Mouse (Mus musculus) limb, embryonic 12.5 days (tissue): Measurements from ENCODE around the gene Shisal2a. TPM values are rescaled to one million over a fixed set of nuclear protein-coding genes. Genes with fewer than 3 reads are reported as not detected.

Source experiments
- ATAC-seq: fragments of 200-750 bp; cut with Nextera tagmentation; 2 replicates; pipeline ENCODE4 v1.8.0; 2017; ENCODE audit warnings: low read depth, moderate TSS enrichment; ENCODE audit not compliant: insufficient number of reproducible peaks, insufficient read depth, low FRiP score, low TSS enrichment
- H3K27ac ChIP-seq: fragments of 300-500 bp; sonication (generic); 2 replicates; pipeline ENCODE4 v1.5.1; 2016; ENCODE audit warnings: mild to moderate bottlenecking, moderate library complexity
- H3K27me3 ChIP-seq: fragments of 300-500 bp; sonication (generic); 2 replicates; pipeline ENCODE4 v1.6.1; 2016; ENCODE audit warnings: mild to moderate bottlenecking, moderate library complexity
- H3K36me3 ChIP-seq: fragments of 300-500 bp; sonication (generic); 2 replicates; pipeline ENCODE4 v1.6.1; 2016; ENCODE audit warnings: mild to moderate bottlenecking, moderate library complexity
- H3K4me1 ChIP-seq: fragments of 300-500 bp; sonication (generic); replicated peaks from 2 replicates; pipeline ENCODE4 v1.6.1; 2016
- H3K4me2 ChIP-seq: fragments of 300-500 bp; sonication (generic); 2 replicates; pipeline ENCODE4 v1.6.1; 2016; ENCODE audit warnings: mild to moderate bottlenecking, moderate library complexity
- H3K4me3 ChIP-seq: fragments of 300-500 bp; sonication (generic); replicated peaks from 2 replicates; pipeline ENCODE4 v1.5.1; 2016; ENCODE audit warnings: mild to moderate bottlenecking
- H3K9ac ChIP-seq: fragments of 300-500 bp; sonication (generic); replicated peaks from 2 replicates; pipeline ENCODE4 v1.6.1; 2016; ENCODE audit warnings: mild to moderate bottlenecking, moderate library complexity
- H3K9me3 ChIP-seq: fragments of 300-500 bp; sonication (generic); 2 replicates; pipeline ENCODE4 v1.6.1; 2016; ENCODE audit warnings: mild to moderate bottlenecking, moderate library complexity
- WGBS: fragments of 180-500 bp; shearing (Covaris S2); methylation state at CpG from one replicate; pipeline ENCODE4 v1.1.7; 2016; 5-methylcytosine and 5-hydroxymethylcytosine counted together
- polyA plus RNA-seq: library from polyadenylated mRNA; unstranded; fragments of >200 nt; fragmentation: Nextera tagmentation; extraction: Ambion mirVana; gene quantifications from 2 replicates; pipeline ENCODE4 v1.2.1, GENCODE M21; 2016

The Shisal2a gene
- polyA plus RNA-seq, 1 experiment from 2014 or later = 8.1 TPM

DNA sequence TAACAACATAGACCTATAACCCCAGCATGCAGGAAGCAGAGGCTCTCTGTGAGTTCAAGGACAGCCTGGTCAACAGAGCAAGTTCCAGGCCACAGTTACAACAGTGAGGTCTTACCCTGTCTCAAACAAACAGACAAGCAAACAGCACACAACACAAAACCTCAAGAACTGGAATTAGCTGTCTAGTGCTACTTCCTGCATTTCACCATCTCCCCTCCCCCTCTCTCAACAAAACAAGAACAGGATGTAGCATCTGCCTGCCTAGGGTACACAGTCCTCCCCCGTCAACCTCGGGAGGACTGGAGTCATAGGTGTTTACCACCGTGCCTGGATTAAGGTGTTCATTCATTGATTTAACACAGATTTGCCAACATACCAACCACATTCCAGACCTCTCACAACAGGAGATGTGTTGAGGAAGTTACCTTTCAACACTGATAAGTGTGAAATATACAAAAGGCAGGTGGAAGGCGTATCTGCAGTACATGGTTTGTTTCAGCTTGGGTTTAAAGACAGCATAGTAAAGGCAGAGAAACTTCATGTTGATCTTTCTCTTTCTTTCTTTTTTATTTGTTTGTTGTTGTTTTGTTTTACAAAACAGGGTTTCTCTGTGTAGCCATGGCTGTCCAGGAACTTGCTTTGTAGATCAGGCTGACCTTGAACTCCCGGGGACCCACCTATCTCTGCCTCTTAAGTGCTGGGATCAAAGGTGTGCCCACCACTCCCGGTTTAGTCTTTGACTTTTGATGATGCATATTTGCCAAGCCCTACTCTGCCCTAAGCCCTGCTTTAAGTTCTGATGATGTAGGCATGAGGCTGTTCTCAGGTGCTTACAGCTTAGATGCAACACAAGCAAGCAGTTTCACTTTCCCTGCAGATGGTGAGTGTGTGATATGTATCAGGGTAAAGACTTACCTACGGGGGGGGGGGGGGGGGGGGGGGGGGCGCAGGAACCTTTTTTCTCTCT is 64.2 kb downstream of the Shisal2a start:
- Histone ChIP-seq H3K27me3 (no peaks in the 10 kb centered on the region), H3K9me3 (no peaks in the 10 kb centered on the region), H3K4me2 (no peak overlapping the region), H3K4me3 (no peak overlapping the region), H3K27ac (no peak overlapping the region), H3K9ac (no peak overlapping the region), H3K4me1 (0 out of 2 replicates have a peak, but pooled peaks cover 4% of the 10 kb centered on the region), H3K36me3 (no peaks in the 10 kb centered on the region)
- whole genome bisulfite sequencing = 64% methylated on average over 8 of the region's 8 CpGs
- no peak for ATAC-seq

Other genes starting within 250 kb of the Shisal2a start
- gene Scp2, start 238.4 kb downstream of the Shisal2a start, polyA plus RNA-seq = 136 and 149 TPM in 2 replicates
- 40.0 and 41.1 TPM in 2 replicates for gene Echdc2, start 217.9 kb downstream of the Shisal2a start, polyA plus RNA-seq
- gene Zyg11a, start 165.3 kb downstream of the Shisal2a start, polyA plus RNA-seq = 0.14 TPM in 1 of 2 replicates, not detected in the other
- gene Zyg11b, start 82.3 kb downstream of the Shisal2a start, polyA plus RNA-seq = 17.7 and 18.5 TPM in 2 replicates
- gene Coa7, start 55.2 kb downstream of the Shisal2a start, polyA plus RNA-seq = 50.4 and 53.0 TPM in 2 replicates
- gene Gpx7, start 23.6 kb upstream of the Shisal2a start, polyA plus RNA-seq = 62.0 and 62.9 TPM in 2 replicates
- gene Tut4, start 76.1 kb upstream of the Shisal2a start, polyA plus RNA-seq = 144 and 154 TPM in 2 replicates
- gene Prpf38a, start 196.0 kb upstream of the Shisal2a start, polyA plus RNA-seq = 111 and 112 TPM in 2 replicates
- 18.4 and 18.5 TPM in 2 replicates for gene Orc1, start 196.1 kb upstream of the Shisal2a start, polyA plus RNA-seq
- gene Cc2d1b, start 236.6 kb upstream of the Shisal2a start, polyA plus RNA-seq = 33.9 and 40.1 TPM in 2 replicates